Mouse (Mus musculus) brain, embryonic 18.5 days (tissue): ENCODE measurements around the gene Hjurp.

Source experiments
- DNase-seq: peaks from one replicate; pipeline ENCODE4 v3.0.0-alpha.2; 2012; ENCODE audit warnings: low read depth, low spot score

Gene Hjurp

GRCm38 (mm10) chr1:88280006-88280690 is 2.7 kb upstream of the Hjurp start:
- DNase-seq: no peak

GRCm38 (mm10) chr1:88279111-88280005 is 1.9 kb upstream of the Hjurp start:
- DNase-seq: no peak

DNA sequence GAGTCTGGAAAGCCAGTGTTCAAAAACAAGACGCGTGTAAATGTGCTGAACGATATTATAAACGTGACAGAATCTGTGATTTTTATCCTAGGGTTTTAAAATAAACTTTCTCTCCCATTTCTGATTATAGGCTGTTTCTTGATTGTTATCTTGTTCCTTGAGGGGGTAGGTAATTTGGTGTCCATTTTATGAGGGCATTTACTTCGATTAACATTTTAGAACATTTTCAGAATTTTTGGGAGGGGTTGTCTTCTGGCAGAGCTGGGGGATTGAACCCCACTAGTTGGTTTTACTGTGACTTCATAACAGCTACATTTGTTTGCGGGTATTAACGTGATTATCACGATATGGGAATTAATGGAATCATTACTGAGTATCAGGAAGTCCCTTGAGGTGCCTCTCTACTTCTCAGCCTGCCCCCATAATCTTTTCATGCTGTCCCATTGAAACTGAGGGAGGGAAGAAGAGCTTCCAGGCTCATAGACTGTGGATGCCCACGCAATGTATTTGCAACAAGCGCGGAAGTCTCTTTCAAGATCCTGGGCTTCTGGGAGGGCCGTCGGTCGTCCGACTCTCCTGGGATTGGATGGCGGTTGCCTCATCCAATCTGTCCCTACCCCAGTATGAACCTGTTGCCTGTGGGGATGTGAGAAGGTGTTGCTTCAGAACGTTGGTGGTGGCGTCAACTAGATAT is 532 bp upstream of the Hjurp start:
- no peak for DNase-seq

DNA sequence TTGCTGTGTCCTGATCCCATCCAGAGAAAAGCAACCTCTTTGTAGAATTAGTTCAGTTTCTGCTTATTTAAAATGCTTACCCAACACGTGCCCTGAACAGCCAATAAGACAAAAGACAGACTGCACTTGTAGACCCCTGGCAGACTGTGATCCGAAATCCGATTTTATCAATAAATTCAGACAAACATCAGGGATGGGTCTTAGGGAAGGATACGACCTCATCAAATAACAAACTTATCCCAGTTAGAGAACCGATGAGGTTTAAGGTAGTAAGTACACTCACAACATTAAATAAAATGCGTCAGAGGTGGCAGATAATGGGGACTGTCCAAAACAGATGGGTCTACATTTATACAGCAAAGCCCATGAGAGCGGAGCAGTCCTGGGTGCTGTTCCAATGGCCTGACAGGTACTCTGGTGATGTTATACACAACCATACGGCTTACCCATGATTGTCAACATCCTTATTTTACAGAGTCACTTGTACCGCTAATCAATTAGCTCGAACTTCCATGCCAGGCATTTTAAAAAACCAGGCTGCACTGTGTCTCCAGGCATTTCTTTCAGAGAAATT is 822 bp downstream of the Hjurp start:
- no peak for DNase-seq

DNA sequence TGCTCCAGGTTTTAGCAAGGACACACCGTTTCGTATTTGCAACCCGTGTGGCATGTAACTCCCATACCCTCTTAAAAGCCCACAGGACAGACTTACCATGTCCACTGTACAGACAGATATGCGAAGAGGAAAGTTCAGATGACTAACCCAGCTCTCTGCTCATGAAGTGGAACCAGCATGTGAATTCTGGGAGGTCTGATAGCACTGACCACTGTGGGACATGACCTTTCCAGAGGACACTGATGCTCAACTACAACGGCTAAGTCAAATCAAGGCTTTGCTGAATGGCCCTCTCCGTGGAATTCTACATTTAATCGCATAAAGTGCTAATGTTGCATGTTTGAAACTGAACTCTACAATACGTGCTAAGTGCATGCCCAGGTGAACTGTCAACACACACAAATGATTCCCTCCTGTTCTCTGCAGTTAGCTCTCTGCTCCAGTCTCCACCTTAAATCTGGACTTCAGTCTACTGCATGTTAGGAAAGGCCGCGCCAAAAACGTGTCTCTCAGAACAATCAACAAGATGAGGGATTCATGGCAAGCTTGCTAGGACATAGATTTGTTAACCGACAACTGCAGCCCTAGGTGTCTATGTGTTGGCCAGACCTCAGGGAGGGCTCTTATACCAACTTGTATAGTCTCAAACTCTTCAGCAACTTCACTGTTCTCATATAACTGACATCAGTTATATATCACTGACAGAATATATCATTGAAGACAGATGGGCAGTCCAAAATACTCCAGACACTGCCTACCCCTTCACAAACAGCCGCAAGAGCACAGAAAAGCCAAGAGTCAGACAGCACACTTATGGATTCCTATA is 1.5 kb downstream of the Hjurp start:
- DNase-seq: no peak

- no peak for DNase-seq
Measured at GRCm38 (mm10) chr1:88275078-88275680, 2.3 kb downstream of the Hjurp start.

DNA sequence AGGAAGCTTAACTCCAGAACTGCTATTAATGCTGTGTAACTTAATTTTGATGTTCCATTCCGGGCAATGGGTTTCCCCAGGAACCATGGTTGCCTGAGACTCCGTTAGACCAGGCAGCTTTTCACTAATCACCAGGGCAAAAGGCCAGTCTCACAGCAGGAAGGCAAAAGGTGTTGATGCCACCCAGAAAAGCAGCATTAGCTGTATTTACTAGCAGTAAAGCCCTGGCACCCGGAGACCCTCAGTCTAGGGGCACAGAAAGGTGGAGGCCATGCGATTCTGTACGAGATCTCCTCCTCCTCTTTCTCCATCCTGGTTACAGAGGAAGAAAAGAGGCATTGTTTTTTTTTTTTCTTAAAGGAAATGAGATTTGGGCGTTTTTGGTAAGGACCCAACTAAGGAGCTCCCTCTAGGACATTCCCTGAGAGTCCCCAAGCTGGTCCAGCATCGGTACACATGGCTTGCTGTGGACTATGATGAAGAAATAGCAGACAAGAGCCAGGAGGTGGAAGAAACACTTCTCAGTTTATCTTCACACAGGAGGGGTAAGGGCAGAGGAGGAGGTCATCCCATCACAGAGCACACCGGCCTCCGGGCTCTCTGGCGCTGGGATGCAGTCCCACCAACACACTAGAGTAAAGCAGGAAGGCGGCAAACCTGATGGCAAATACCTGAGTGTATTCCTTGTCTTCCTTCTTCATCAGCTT is 2.9 kb downstream of the Hjurp start:
- no peak for DNase-seq

- no peak for DNase-seq
Measured at GRCm38 (mm10) chr1:88273832-88274231, 3.6 kb downstream of the Hjurp start.

DNA sequence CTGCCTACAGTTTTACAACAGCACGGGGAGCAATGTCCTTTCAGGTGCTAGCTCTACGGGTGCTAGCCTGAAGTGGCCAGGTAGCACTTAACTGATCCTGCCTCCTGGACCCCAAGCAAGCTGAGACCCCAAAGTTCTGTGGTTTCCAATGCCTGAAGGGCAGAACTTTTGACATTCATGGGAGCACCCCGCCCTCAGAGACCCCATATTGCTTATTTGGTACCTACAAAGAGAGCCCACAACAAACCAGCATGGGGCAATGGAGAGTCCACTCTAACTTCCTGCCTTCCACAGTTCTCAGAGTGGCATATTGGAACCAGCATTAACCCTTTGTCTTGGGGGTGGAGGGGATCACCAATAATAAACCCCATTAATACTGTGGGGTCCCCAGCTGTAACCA is 4.1 kb downstream of the Hjurp start:
- DNase-seq: no peak

GRCm38 (mm10) chr1:88272851-88273250 is 4.6 kb downstream of the Hjurp start:
- no peak for DNase-seq

- no peak for DNase-seq
Measured at GRCm38 (mm10) chr1:88269539-88270309, 7.7 kb downstream of the Hjurp start.

DNA sequence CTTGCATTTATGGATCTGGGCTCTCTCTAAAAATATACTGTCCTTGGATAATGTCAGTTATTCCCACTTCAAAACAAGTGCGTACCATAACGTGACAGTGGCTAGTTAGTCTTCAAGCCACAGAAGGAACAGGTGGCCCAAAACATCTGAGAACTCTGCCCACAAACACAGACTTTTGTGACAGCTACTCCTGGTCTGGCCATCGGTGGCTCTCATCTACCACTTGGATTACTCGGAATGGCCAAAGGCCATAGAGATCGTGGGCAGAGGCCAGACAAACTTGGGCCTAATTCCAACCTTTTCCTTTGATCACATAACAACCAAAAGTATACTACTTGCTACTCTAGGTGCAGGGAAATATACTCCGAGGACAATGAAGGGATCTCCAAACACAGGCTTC is 9.4 kb downstream of the Hjurp start:
- DNase-seq: no peak

DNA sequence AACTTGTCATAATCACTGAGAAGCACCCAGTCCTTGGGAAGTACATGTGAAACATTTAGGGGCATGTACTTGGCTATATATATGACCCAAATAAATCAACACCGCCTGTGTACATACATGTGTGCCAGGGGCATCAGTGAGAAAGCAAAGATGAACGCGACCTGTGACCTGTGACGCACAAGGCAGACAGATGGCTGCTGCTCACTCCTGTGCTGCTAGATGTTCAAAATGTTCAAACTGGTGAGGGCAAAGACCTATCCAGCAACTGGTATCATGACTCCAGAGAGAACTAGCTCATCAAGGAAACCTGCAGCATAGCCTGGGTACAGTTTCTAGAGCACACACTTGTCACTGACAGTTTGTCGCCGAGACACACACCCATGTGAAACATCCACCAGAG is 9.9 kb downstream of the Hjurp start:
- no peak for DNase-seq

DNA sequence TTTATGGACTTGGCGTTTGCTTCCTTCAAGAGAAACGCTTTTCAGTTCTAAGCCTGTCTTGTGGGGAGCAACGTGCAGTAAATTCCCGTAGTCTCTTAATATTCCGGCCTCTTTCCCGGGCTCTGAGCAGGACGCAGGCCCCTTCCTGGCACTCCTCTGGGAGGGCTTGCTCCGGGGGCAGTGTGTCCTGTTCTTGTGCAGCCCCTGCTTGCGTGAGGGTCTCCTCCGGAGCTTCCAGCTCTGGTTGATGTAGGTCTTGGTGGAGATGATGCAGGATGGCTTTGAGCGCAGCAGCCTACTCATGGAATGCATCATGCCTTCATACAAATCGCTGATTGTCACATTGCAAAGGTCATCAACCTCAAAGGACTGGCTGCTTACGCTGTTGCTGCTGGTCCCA is 11.3 kb downstream of the Hjurp start:
- DNase-seq: no peak

DNA sequence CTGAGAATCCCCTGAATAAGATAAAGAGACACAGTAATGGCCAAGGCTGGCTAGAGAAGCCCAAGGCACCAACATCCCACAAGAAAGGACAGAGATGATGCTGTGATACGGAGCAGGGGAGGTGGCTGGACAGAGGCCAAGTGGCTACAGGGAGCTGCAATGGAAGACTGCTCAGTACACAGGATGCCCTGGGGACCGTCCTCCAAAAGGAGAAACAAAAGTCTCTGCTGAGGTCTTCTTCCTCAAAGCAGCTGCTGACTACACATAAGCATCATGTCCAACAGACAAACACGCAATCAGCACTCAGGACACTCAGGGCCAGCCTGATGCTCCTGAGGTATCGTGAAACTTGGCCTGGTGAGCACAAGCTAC is 12.6 kb downstream of the Hjurp start:
- no peak for DNase-seq

DNA sequence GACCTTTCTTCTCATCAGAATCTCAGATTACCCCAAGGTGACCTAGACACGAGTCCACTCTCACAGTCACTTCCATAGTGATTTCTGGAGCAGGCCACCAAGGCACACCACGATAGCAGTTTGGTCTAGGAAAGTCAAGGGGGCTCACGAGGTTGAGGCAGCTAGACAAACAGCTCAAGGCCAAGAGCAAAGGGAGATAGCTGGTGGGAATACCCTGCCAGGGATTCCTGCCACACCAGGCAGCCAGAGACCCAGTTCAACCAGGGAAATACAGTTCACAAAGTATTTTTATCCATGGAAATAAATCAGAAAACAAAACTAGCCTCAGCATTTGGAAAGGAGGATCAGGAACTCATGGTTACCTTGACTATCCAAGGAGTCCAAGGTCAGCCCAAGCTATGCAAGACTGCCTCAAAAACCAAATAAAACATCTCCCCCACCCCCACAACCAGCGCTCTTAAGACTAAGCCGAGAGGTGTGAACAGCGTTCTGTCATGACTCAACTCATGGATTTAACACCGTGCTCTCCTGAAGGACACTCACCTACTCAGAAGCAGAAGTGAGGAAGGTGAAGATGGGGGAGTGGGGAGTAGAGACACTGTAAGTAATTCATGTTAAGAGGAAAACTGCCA is 13.1 kb downstream of the Hjurp start:
- no peak for DNase-seq

GRCm38 (mm10) chr1:88263778-88264177 is 13.7 kb downstream of the Hjurp start:
- DNase-seq: no peak

GRCm38 (mm10) chr1:88262961-88263360 is 14.5 kb downstream of the Hjurp start:
- no peak for DNase-seq

DNA sequence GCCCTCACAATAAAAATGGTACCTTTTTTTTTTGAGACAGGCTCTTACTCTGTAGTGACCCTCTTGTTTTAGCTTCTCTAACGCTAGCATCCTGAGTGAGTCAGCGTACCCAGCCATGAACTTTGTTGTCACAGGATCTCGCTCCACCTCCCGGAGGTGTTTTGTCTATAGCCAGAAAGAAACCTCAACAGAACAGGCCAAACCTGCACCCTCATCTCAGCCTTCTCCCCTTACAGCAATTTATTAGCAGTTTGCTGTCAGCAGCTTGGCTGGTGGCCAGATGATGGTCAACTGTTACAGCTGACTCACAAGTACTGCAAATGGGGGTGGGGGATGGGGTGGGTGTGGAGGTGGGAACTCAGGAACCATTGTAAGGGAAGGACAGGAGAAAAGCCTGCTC is 15.2 kb downstream of the Hjurp start:
- DNase-seq: no peak
